Mouse (Mus musculus) central nervous system, embryonic 14 days (tissue): Measurements from ENCODE around the gene Sowahb. TPM values are rescaled to one million over a fixed set of nuclear protein-coding genes. Genes with fewer than 3 reads are reported as not detected.

Source experiments
- polyA plus RNA-seq: library from polyadenylated mRNA; depleted of rRNA; stranded (reverse); fragments of >200 nt; gene quantifications from 2 replicates; pipeline ENCODE4 v1.2.3, GENCODE M21; 2012; rRNA removed

Sowahb gene
- polyA plus RNA-seq: 0.02 and 0.08 TPM in 2 replicates

DNA sequence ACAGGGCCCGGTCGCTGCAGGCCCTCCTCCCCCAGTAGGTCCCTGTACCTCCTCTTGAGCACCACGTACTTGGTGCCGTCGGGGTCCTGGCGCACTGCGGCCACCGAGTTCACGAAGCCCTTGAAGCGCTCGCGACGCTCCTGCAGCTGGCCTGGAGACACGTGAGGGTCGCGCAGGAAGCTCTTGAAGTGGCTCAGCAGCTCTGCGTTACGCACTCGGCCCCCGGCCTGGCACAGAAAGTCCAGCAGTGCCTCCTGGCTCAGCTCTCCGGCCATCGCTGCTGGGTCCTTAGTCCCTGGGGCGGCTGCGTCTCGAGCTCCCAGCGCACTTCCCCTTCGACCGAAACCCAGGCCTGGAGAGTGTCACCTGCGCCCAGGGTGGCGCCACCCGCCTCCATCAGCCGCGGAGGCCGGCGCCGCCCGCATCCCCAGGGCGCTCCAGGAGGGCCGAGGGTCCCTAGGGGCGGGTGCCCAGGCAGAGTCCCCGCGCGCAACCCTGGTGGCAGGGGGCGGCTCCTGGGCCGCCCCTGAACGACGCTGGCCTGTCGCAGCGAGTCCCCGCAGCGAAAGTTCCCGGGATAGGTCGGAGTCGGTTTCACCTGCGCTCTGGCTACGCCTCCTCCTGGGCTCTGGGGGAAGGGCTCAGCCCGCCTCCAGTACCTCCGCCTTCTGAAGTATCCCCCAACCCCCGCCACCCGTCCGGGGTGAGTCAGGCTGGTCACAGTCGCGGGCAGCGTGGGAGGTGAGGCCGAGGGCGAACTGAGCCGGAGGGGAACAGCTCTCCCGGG is at the start of gene Sowahb:
Sowahb (minus strand) TSS at position 439 of the 787 bp plus-strand sequence.

DNA sequence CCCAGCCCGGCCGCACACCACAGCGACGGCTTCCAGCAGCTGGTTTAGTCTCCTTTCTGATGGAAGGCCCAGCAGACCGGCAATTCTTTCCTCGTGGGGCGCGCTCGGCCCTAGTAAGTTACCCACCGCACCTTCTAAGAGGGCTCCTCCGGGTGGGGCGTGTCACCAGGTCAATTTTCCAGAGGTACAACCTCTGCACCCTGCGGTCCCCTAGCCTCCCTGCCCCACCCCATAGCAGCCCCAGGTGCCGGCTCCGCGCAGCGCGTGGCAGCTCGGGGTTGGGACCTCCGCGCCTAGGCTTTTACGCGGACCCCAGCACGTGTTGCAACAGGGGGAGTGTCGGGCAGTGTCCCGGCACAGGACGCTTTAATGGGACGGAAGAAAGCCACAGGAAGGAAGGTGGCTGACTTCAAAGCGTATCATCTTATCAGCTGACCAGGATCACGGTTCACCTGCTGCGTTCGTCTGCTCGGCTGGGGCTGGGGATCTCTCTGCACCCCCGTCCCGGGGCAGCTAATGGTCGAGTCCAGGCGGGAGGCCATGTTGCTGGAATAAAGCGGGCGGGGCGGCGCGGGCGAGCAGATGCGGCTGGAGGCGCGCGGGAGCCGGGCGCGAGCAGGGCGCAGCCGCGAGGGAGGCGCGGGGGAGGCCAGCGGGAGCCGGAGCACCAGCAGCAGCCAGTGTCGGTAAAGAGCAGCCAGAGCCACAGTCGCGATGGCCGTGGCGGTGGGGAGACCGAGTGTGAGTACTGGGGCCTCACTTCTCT is 48.2 kb upstream of the Sowahb start, which contains the start of gene Sept11:
Sept11 (plus strand) TSS at position 581 of the 766 bp plus-strand sequence.

Other genes with a start within 250 kb of the Sowahb start
- gene Sept11, start 48.4 kb upstream of the Sowahb start, polyA plus RNA-seq: 122 TPM in 2 replicates
- gene Ccni, start 161.5 kb upstream of the Sowahb start, polyA plus RNA-seq: 114 and 148 TPM in 2 replicates
- gene 2010109A12Rik, start 161.5 kb upstream of the Sowahb start, polyA plus RNA-seq: 0.47 and 0.68 TPM in 2 replicates
- gene Ccng2, start 222.2 kb upstream of the Sowahb start, polyA plus RNA-seq: 86.8 and 113 TPM in 2 replicates